Mouse (Mus musculus): ENCODE data around the gene Otof.

Gene Otof

DNA sequence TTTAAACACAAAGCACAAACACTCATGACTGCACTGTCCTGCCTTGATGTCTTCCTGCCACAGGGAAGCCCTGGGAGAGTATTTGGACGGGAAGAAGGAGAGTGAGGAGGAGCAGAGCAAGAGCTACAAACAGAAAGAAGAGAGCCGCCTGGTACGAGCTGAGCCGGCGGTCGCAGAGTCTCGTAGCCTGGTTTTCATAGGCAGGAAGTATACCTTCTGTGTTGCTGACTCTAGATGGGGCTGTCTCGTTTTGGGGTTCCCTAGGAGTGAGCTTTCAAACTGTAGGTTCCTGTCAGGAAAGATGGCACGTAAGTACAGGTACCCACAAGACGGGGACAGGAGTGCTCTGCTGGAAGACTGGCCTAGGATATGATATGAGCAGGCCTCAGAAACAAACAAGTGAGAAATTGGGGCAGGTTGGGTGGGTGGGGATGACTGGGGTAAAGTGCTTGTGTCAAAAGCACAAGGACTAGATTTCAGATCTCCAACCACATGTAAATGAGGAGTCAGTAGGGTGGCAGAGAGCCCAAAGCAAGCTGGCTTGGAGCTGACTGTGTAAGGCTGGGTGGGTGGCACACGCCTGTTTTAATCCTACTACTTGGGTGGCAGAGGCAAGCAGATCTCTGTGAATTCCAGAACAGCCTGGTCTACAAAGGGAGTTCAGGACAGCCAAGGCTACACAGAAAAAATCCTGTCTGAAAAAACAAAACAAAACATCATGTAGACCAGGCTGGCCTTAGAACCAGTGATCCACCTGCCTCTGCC, 119.9 kb downstream of the Otof start:
- no peak for DNase-seq (ENCODE audit: low read depth)

DNA sequence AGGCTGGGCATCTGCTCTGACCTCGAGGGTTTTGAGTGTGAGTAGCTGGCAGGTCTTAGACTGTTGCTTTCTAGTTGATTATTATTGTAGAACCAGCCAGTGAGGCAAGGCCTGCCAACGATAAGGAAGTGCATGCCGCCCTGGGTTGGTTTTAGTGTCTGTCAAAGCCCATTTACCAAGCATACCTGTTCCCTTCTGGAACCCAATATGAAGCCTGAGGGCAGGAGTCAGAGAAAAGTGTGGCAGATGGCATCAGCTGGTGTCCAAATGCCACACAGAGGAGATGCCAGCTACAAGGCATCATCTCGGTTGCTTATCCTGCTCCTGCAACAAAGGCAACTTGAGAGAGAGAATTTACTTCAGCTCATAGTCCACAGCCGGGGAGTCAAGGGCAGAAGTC, 120.9 kb downstream of the Otof start:
- DNase-seq (ENCODE audit: low read depth): no peak

Measured in c-Kit-positive CD71-positive TER-119-negative erythroid progenitor cells, embryonic 14.5 days (primary cell).